Mouse (Mus musculus) B cell, adult 2 months (primary cell): ENCODE measurements around the gene Mysm1.
A peak's percentile ranks its signal among the peaks of the same experiment; 100 is the strongest.

Experiments used
- DNase-seq, 2 experiments: peaks; one replicate each; pipeline ENCODE4 v3.0.0; 2022

Mysm1 gene

GRCm38 (mm10) chr4:94978590-94979499, at the start of gene Mysm1:
Gene Mysm1, minus strand, starts transcription at chr4:94979100.
- peak; percentile 99 for DNase-seq

DNA sequence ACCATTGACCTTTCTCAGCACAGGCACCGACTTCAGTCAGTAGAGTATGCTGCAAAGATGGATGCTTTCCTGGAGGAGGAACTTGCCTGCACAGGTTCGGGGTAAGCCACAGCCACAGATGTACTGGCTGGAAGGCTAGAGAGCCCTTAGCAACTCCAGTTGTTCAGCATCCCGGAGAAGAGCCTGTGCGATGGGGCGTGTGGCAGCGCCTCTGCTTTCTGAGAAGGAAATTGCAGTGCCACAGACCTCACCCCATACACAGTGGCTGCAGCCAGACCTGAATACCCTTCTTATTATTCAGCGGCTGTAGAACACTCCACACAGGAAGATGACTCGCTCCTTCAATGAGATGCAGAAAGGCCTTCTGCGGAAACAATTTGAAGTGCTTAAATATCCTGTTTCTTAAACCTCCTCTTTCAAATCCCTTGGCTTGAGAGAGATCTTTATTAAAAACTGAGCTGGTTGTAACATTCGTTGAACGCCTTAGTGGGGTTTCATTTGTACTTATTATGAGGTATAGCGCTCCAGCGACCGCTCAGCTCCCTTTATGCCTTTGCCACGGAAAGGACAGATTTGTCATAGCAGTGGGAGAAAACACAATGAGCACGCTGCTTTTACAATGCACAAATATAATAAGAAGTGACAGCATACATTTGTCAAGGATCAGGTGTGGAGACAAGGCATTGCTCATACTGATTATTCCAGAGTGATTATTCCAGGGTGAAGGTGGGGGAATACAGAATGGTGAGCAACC, 47.1 kb upstream of the Mysm1 start:
- DNase-seq, result no peak

DNA sequence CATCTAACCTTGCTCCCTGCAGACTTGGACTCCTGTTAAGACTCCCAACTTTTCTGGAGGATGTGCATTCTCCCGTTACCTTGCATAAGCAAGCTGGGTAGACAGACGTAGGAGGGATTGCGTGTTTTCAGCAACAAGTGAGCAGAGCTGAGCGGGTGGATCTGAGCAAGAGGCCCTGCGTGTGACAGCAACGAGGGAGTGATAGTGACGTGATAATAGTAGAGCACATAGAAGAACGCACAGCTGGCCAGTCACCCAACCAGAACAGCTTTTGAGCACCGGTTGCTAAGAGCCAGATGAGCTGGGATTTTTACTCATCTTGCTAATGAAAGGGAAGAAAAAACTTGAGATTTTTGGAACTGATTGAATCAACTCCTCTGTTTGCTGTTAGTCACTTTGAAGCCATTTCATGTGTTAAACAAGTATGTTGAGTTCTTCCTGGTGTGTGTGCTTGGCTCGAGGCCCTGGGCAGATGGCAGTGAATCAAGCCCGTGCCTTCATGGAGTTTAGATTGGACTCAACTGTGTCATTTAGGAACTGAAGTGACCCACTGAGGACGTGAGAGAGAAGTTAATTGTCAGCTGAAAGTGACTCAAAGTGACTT, 44.6 kb upstream of the Mysm1 start:
- no peak for DNase-seq

DNA sequence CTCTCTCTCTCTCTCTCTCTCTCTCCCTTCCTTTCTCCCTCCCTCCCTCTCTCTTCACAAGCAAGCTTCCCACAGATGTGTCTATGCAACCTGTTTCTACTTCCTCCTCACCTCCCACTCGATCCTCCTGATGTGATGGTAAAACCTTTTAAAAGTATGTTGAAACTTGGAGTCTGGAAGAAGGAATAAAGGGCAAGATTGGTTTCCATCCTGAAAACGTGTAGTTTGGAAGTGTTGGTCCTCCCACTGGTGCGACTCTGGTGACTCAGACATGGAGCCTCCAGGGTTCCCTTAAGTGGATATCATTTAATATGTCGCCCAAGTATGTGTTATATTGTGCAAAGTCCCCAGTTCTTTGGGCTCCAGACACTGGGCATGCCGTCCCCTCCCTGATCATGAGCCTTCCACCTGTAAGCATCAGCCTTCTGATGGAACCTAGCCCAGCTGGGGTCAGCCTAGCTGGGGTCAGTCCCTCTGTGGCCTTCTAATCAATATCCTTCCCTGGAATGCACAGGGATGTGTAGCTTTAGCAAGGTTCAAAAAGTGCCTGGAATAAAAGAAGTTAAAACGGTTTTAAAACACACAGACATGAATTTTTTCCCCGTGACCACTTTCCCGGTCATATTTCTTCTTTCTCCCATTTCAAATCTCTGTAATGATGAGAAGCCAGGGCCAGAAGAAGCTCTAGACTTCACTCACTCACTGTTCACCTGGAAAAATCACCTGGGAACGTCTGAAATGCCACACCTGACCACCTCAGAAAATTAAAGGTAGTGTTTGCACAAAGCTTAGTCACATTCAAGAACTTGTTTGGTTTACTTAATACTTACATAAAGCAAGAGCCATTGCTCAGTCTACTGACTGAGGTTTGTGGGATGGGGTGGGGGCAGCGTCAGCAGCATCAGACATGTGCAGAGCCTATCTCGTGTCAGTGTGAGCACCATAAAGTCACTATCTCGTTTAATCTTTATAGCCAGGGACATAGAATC, 43.0 kb upstream of the Mysm1 start:
- no peak for DNase-seq

GRCm38 (mm10) chr4:95020201-95020600, 41.3 kb upstream of the Mysm1 start:
- DNase-seq, result no peak

DNA sequence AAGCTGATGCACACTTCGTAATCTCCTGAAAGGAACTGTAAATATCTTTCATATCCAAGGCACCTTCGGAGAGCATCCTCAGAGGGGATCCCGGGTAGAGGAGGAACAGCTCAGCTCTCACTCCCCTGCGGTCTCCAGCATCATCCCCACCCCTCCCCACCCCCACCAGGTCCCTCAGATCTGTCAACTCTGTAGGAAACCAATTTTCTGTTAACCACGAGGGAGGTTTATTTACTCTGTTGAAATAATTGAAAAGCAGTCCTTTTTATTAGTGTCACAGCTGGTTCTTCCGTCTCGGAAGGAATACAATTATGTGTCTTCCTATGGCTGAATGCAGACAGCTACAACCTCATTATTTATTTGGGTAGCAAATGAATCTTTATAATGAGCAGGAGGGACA, 39.3 kb upstream of the Mysm1 start:
- DNase-seq, result no peak

DNA sequence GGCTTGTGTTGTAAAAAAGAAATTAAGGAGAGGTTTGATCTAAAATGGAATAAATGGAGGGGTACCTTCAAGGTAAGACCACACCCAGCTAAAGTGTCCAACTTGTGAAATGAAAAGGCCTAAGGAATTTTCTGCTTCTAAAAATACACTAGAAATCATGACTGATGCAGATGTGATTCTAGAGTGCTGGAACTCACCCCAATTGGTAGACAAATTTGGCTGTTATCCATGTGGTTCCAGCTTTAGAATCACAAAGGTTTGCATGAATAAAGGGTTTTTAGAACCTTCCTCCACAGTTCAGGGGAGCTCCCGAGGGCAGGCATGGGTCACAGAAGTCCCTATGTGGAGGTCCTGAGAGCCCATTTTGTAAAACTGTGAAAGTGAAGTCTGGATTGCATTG, 33.8 kb upstream of the Mysm1 start:
- no peak for DNase-seq

DNA sequence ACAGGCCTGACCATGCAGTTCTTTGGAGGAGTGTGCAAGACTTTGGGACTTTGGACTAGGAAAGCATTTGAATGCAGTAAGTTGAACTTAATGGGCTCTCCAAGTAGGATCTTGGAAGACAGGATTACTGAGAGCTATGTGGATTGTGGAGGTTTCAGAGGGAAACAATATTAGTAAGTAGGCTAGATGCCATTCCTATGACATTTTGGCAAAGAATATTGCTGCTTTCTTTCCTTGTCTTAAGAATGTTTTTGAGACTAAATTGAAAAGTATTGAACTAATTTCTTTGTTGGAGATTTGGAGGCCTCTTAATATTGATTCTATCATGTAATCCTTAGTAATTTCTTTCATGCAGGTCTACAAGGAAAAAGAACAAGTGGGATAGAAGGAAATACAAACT, 33.4 kb upstream of the Mysm1 start:
- no peak for DNase-seq

- peak; percentile 76 to 77 for DNase-seq
Observed at GRCm38 (mm10) chr4:95008175-95009057, 29.5 kb upstream of the Mysm1 start.

DNA sequence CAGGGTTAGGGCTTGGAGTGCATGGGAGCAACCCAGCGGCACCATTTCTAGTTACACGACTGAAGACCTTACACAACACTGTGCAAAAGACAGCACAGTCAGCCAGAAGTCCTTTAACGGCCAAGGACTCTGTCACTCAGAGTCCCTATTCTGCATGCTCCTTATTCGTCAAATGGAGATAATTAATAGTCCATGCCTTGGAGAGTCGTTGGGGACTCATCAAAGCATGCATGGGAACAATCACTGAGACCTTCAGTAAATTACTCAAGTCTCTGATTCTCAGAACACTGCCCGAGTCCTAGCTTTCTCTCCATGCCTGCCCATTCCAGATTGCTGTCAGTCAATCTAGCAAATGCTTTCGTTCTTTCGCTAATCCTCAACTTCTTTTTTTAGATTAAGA, 28.9 kb upstream of the Mysm1 start:
- DNase-seq, result no peak

- DNase-seq, result no peak
Observed at GRCm38 (mm10) chr4:95005251-95005830, 26.4 kb upstream of the Mysm1 start.

DNA sequence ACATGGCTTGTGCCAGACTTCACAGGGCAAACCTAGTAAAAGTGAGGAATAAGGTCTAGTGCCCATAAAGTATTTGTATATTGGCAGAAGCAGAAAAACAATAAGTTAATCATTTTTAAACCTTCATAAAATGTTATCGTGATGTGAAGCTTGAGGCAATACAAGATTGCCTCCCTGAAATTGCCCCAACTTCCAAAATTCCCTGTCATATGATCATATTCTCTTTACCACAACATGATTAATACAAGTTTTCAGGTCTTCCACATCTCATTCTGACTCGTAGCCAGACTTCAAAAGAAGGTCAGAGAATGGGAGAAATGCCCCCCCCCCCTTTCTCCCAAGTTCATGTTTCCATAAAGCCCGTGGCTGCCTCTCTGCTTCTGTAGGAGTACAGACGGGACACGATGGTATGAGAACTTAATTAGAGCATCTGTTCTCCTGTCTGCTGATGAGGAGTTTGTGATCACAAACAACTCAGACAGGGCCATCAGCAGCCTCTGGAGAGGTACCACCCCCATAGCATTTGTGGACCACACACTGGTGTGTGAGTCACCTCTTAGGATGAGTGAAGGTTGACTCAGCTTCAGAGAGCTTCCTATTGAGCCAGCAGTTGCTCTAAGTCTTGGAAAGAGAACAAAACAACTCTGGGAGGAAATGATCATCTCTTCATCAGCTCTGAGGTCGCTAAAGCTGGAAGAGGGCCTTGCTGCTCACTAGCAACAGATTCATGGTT, 22.3 kb upstream of the Mysm1 start:
- no peak for DNase-seq

DNA sequence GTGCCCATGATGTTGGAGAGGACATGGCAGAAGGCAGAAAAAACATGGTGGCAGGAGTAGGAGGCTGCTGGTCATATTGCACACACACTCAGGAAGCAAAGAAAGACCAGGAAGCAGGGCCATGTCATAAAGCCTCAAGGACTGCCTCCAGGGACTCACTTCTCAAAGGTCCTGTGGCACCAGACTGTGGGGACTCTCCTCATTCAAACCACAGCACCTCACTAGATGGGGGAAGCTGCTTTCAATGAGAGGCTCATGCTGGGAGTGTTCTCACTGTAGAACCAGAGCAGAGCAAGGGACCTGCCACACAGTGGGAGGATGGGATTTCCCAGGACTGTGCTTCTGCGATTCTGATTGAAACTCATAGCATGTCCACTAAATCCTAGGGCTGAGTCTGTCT, 21.2 kb upstream of the Mysm1 start:
- DNase-seq, result peak in 1 of 2 experiments; percentile 7

GRCm38 (mm10) chr4:94999249-94999648, 20.3 kb upstream of the Mysm1 start:
- peak; percentile 76 to 81 for DNase-seq

DNA sequence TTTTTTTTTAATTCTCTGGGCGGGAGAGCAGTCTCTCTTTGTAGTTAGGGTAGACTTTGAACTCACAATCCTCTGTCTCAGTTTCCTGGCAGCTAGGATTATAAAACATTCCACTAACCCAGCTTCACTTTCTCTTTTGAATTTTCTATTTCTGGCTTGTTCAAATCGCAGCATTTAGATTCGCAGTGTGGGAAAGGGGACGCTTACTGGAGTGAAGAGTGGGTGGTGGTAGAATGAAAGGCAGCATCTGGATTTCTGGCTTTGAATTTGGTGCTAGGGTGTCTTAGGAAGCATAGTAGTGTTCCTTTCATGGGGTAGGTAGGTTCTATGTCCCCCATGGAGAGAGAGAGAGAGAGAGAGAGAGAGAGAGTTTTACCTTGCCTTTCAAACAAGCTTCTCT, 17.0 kb upstream of the Mysm1 start:
- no peak for DNase-seq

DNA sequence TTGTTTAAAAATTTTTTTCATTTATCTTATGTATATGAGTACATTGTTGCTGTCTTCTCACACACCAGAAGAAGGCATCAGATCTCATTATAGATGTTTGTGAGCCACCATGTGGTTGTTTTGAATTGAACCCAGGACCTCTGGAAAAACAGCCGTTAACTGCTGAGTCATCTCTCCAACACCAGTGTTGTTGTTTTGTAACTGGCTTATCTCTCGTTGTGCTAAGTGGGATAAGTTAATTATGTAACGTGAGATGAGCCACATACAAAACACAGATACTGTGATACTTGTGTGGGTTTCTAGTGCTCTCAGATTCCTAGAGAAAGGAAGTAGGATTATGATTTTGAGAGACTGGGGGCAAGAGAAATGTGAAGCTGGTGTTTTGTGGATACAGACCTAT, 11.3 kb upstream of the Mysm1 start:
- DNase-seq, result no peak

DNA sequence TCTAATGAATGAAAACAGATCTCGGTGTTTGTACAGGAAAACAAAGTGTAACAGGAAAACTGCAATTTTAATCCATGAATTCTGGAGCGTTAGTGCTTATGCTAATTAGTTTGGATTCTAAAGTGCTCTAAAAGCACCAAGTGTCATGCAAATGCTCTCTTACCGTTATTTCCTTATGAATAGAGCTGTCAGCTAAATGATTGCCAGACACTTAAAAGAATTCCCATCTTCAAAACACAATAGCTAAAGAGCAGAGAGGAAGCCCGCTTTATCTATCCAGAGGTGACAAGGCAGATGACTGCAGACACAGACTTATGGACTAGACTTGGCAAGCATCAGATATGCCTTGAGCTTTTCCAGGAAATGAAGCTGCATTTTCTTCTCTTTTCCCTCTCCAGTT, 8.8 kb upstream of the Mysm1 start:
- DNase-seq, result no peak

- DNase-seq, result peak in 1 of 2 experiments; percentile 14
Observed at GRCm38 (mm10) chr4:94979500-94979915, 608 bp upstream of the Mysm1 start.

DNA sequence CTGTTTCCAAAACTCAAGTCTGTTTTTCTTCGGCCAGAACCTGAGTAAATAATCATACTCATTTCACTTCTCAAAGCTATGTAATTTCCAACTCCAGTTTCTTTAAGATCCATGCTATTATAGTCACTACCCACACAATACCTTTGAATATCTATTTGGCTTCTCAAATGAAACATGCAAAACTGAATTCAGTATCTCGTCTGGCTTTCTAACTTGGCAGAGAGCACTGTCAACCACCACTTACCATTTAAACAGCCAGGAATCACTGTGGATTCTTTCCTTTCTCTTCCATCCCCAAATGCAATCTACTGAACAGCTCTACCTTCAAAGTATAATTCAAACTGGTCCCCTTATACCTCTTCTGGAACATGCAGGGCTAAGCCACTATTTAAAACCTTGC, 5.6 kb downstream of the Mysm1 start:
- DNase-seq, result no peak

GRCm38 (mm10) chr4:94952773-94953172, 26.1 kb downstream of the Mysm1 start:
- DNase-seq, result no peak
